Mouse (Mus musculus) spleen, postnatal 10 days (tissue): ENCODE data around the gene Prkg1.
"Not testable (repeated sequence)": the region's sequence is repeated elsewhere in the genome, so short reads cannot be mapped to it uniquely, and the experiment has no call there.

Experiments used
- DNase-seq, 2 experiments: peaks; one replicate each; pipeline ENCODE4 v3.0.0; 2021 to 2022; ENCODE audit warnings: low spot score in 2 of 2

Gene Prkg1

GRCm38 (mm10) chr19:31291231-31291630, 473.6 kb downstream of the Prkg1 start:
- no peak for DNase-seq

- DNase-seq = no peak
These were observed 480.3 kb downstream of the Prkg1 start for GRCm38 (mm10) chr19:31284581-31284980.

- no peak for DNase-seq
These were observed 480.7 kb downstream of the Prkg1 start for GRCm38 (mm10) chr19:31284126-31284525.

DNA sequence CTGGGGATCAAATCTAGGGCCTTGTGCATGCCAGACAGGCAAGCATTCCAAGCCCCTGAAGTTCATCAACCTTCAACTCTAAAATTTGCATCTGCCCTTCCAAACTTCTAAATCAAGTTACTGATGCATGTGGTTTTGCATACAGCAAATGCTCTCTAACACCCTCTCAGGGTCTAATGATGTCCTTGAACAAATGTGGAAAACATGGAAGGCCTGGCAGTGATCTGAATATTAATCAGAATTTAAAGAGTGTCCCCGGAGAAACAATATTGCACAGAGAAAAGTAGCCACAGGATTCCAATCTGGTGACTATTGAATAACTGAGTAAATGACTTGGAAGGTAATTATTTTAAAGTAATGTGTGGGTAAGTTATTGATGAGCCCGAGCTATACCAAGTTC, 481.2 kb downstream of the Prkg1 start:
- no peak for DNase-seq

- no peak for DNase-seq
These were observed 484.9 kb downstream of the Prkg1 start for GRCm38 (mm10) chr19:31279797-31280486.

GRCm38 (mm10) chr19:31262438-31262837, 502.4 kb downstream of the Prkg1 start:
- no peak for DNase-seq

GRCm38 (mm10) chr19:31260494-31260893, 504.3 kb downstream of the Prkg1 start:
- no peak for DNase-seq

GRCm38 (mm10) chr19:31255780-31256179, 509.1 kb downstream of the Prkg1 start:
- no peak for DNase-seq

GRCm38 (mm10) chr19:31232410-31232809, 532.4 kb downstream of the Prkg1 start:
- DNase-seq = no peak

DNA sequence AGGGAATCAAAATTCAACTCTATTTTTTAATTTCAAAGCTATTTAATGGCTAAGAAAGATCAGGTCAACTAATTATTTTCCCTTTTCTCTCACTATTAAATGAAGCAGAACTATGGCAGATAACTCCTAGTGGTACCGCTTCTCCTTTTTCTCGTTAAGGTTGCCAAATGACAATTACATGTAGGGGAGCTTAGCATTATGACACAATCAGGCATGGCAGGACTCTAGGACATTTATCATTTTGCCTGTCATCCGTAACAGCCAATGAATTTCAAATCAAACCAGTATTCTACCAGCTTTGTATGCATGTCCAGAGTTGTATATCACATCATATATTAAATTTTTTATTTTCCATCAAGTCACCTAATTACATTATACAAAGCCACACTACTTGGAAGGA, 536.4 kb downstream of the Prkg1 start:
- DNase-seq = no peak

DNA sequence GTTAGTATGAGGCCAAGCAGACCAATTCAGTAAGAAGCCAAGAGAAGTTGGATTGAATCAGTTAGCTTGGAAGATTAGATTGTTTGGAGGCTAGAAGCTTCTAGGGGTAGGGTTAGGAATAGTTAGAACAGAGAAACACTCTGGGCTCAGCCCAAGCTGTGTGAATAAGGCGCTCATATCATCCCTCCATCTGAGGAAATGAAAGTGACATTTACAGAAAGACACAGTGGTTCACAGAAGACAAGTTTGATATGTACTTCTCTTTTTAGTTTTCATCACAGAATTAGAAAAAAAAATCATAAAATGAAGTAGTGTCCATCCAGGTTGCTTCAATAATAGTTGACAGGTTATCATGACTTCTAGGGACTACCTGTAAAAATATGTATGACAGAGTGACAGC, 541.4 kb downstream of the Prkg1 start:
- no peak for DNase-seq

GRCm38 (mm10) chr19:31219261-31219660, 545.6 kb downstream of the Prkg1 start:
- not testable (repeated sequence) for DNase-seq

- no peak for DNase-seq
These were observed 554.0 kb downstream of the Prkg1 start for GRCm38 (mm10) chr19:31210850-31211249.

DNA sequence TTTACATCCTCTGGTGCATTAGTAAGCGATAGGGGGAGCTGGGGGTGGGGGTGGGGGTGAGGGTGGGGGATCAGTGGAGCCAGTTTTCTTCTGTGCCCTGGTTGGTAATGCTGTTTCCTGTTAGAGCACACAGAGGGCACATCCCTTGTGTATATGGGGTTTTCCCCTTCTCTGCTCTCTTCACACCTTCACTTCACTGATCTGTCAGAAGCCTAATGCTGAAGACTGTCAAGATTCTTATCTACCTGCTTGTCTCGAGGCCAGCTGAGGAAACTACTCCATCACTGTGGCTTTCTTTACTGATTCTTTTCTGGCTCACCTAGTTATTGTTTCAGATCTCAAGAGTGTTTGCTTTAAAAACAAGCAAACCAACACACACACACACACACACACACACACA, 554.4 kb downstream of the Prkg1 start:
- DNase-seq = no peak

GRCm38 (mm10) chr19:31199583-31199982, 565.2 kb downstream of the Prkg1 start:
- no peak for DNase-seq

DNA sequence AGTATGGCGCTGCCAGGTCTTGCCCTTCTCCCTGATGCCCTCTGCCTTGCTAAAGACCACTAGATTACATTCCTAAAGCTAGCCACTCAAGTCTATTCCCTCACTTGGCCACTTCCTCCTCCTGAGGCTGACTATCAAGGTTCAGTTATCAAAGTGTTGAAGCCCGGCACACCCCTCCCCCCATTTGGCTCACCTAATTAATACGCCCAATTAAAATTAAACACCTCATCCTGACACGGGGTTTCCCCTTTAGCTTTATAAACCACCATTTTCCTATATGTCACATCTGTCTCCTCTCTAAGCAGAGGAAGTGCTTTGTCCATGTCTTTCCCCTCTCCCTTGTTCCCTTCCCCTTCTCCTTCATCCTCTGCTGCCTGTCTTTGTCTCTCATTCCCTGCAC, 566.4 kb downstream of the Prkg1 start:
- no peak for DNase-seq

GRCm38 (mm10) chr19:31197076-31197475, 567.8 kb downstream of the Prkg1 start:
- DNase-seq = no peak

DNA sequence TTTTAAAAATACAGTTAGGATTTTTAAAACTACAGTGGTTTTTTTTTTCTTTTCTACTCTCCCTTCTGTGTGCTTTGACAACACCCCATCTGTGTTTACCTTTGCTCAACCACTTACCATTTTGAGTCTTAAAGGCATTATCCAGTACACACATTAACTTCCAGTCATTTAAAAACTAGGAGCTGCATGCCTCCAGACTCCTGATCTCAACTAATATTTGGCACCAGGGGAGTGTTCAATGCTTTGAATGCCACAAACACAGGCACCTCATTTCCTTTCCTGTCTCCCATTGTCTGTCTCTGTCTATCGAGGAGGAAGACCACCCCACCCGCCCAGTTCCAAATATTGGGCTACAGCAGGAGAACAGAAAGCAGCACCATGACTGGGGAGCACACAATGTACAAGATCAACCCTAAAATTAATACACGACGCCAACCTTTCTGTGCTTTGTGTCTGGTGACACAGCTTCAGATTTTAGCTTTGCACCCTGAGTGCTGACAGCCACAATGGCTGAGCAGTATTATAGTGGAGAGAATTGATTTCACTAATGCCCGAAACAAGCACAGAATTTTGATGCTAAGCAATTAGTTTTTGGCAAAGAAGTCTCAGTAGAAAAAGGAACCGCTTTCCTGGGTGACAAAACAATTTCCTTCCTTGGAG, 576.1 kb downstream of the Prkg1 start:
- DNase-seq = no peak

- no peak for DNase-seq
These were observed 584.1 kb downstream of the Prkg1 start for GRCm38 (mm10) chr19:31180757-31181156.

DNA sequence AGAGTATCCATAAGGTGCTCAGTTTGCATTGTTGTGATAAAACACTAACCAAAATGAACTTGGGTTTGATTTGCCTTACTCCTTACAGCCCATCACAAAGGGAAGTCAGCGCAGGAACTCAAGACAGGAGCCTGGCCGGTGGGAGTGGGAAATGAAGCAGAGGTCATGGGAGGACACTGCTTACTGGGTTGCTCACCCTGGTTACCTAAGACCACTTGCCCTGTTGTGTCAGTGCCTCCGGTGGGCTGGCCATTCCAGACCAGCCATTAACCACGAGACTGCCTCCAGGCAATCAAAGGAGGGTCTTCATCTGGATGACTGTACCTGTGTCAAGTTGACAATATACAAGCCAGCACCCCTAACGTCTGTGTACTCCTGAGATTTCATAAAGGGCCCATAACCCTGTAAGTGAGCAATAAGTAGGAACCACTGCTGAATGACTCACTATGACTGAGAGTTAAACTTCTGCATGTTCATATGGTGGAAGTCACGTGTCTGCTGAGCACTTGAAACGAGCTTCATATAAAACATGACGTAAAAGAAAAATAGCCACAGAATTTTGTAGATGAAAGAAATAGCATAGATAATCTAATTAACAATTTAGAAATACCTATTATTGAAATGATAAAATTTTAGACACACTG, 587.4 kb downstream of the Prkg1 start:
- no peak for DNase-seq

GRCm38 (mm10) chr19:31170985-31171384, 593.8 kb downstream of the Prkg1 start:
- DNase-seq = no peak

GRCm38 (mm10) chr19:31158944-31159460, 605.8 kb downstream of the Prkg1 start:
- DNase-seq = no peak

DNA sequence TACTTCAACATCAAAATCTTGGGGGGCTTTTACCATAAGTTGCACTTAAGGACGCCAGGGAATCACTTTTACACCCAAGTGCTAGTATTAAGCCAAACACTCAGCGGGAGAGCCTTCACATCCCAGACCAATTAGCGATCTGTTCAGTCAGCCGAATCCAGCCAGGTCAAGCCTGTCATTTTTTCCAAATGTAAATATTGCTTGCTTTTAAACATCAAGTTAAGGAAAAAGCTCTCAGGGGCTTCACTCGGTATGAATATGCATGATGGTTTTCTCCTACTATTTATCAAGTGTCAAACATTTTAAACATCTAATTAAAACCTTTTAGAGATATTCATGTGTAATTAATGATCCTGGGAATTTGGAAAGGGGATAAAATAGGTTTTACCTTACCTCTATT, 611.4 kb downstream of the Prkg1 start:
- DNase-seq = no peak
